Mouse (Mus musculus) spleen, adult 2 months (tissue): ENCODE results near the gene Aoc1.

ENCODE experiments used
- CTCF ChIP-seq: fragments of 200-500 bp; IDR thresholded peaks from 2 replicates; pipeline ENCODE4 v1.5.1; 2011; ENCODE audit warnings: mild to moderate bottlenecking, inconsistent platforms; ENCODE audit not compliant: insufficient read depth, insufficient read length, insufficient replicate concordance; ENCODE audit errors: extremely low read depth
- POLR2A ChIP-seq: fragments of 200-500 bp; IDR thresholded peaks from 2 replicates; pipeline ENCODE4 v1.6.1; 2011; ENCODE audit warnings: low read depth, low read length, inconsistent platforms

DNA sequence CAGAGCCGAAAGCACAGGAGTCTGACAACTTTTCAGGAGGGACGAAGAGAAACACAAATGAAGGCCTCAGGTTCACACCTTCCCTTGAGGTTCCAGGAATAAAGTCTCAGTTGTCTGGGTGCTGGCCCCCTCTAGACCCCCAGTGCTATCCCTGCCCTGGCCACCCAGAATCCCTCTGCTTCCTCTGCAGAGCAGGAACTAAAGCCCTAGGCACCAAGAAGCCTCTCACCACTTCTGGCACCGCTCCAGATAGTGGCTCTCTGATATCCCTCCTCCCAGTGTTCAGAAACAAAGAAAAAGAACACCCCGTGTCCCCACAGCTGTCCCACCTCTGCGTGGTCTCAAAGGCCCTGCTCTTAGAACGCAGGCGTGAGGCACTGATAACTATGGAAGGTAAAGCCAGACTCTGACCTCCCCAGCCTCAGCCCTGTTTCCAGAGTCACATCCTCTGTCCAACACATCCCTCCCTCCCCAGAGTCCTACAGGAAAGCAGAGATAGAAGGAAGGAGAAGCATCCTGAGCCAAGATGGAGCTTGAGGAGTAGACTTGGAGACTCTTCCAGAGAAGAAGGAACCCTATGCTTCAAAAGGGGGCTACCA is 32.2 kb upstream of the Aoc1 start, which contains the start of gene Tmem176a:
- TF ChIP-seq CTCF: no peak
- no peak for TF ChIP-seq POLR2A
